Mouse (Mus musculus): ENCODE results near the gene Nxph1. TPM values are rescaled to one million over a fixed set of nuclear protein-coding genes. Genes with fewer than 3 reads are reported as not detected.

Nxph1 gene
- total and polyA plus RNA-seq, 3 experiments = not detected

DNA sequence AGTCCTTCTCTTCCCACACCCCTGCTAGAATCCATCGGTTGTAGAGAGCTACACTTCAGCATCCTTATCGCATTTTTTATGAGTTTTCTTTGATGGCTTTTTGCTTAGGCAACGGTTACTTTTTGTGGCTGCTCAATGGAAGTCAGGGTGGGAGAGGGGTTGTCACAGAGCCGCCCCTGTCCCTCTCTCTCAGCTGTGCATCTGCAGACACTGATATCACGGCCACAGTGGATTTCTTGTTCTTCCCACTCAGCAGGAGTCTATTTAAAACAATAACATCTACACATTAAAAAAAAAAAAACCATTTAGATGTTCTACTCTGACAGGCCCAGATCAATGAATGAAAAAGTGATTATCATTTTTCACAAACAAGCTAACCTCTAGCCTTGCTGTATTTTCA is 13.0 kb upstream of the Nxph1 start:
- Histone ChIP-seq H3K27ac (ENCODE audit: control insufficient read depth, low read depth, low read length) (no peak overlapping the region), H3K4me3 (ENCODE audit: control insufficient read depth in 1 of 2, insufficient read depth in 1 of 2, low read depth in 2 of 2, low read length in 2 of 2) (no peak overlapping the region), H3K27me3 (ENCODE audit: control insufficient read depth in 1 of 2, insufficient read depth in 2 of 2, low read length in 2 of 2) (no peaks in the 10 kb centered on the region; a peak in 1 of 4 replicates), H3K9ac (ENCODE audit: control insufficient read depth, low read depth, low read length, poor library complexity, severe bottlenecking) (no peak overlapping the region), H3K36me3 (ENCODE audit: control insufficient read depth in 1 of 2, insufficient read depth in 2 of 2, low read length in 2 of 2) (no peaks in the 10 kb centered on the region), H3K9me3 (replicated peaks; ENCODE audit: insufficient read depth, low read length) (no peaks in the 10 kb centered on the region), H3K4me1 (ENCODE audit: control insufficient read depth in 1 of 2, insufficient read depth in 2 of 2, low read length in 2 of 2) (no peaks in the 10 kb centered on the region), H3K79me2 (ENCODE audit: control insufficient read depth, insufficient read depth, low read length, poor library complexity) (no peaks in the 10 kb centered on the region)
- TF ChIP-seq NRF1 (IDR thresholded peaks at IDR 0.05; ENCODE audit: insufficient read depth, low read depth, low read length, poor library complexity, severe bottlenecking) (no peak), ZNF384 (IDR thresholded peaks at IDR 0.05; ENCODE audit: low read depth, low read length) (no peak), POLR2AphosphoS5 (IDR thresholded peaks at IDR 0.05; ENCODE audit: borderline replicate concordance, low read depth, low read length) (no peak), SMC3 (IDR thresholded peaks at IDR 0.05; ENCODE audit: low read depth, low read length) (no peak), MXI1 (IDR thresholded peaks at IDR 0.05; ENCODE audit: low read depth, low read length) (no peak)
- no peak for DNase-seq (ENCODE audit: low read depth, low spot score)

DNA sequence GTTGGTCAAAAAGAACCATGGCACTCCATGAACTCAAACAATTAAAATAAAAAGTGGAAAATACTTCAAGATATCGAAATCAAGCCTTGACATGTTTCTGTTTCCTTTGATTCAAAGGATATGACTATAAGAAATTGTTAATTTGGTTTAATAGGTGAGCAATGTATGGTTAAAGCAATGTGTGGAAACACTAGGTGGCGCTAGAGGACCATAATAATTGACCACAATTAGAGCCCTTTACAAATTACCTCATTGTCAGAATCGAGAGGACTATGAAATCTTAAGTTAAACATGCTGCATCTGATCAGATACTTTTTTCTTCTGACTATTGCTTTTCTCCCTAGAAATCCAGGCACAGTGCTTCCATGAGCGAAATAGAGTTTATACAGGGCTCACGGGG is 12.5 kb upstream of the Nxph1 start:
- peak; percentile 75 for DNase-seq (ENCODE audit: low read depth, low spot score)
- Histone ChIP-seq H3K36me3 (ENCODE audit: control insufficient read depth in 1 of 2, insufficient read depth in 2 of 2, low read length in 2 of 2) (no peaks in the 10 kb centered on the region), H3K4me3 (ENCODE audit: control insufficient read depth in 1 of 2, insufficient read depth in 1 of 2, low read depth in 2 of 2, low read length in 2 of 2) (no peak overlapping the region), H3K27me3 (ENCODE audit: control insufficient read depth in 1 of 2, insufficient read depth in 2 of 2, low read length in 2 of 2) (no peaks in the 10 kb centered on the region; a peak in 1 of 4 replicates), H3K9me3 (replicated peaks; ENCODE audit: insufficient read depth, low read length) (no peaks in the 10 kb centered on the region), H3K79me2 (ENCODE audit: control insufficient read depth, insufficient read depth, low read length, poor library complexity) (no peaks in the 10 kb centered on the region), H3K9ac (ENCODE audit: control insufficient read depth, low read depth, low read length, poor library complexity, severe bottlenecking) (no peak overlapping the region), H3K4me1 (ENCODE audit: control insufficient read depth in 1 of 2, insufficient read depth in 2 of 2, low read length in 2 of 2) (no peaks in the 10 kb centered on the region), H3K27ac (ENCODE audit: control insufficient read depth, low read depth, low read length) (no peak overlapping the region)
- TF ChIP-seq GATA1 (IDR thresholded peaks at IDR 0.05; ENCODE audit: low read depth, low read length) = no peak
- no peak for TF ChIP-seq ZKSCAN1 (IDR thresholded peaks at IDR 0.05; ENCODE audit: low read depth, low read length)
- TF ChIP-seq CHD1 (IDR thresholded peaks at IDR 0.05; ENCODE audit: low read depth, low read length) = no peak
- TF ChIP-seq BHLHE40 (IDR thresholded peaks at IDR 0.05; ENCODE audit: borderline replicate concordance, low read depth, low read length) = no peak
- TF ChIP-seq HCFC1 (IDR thresholded peaks at IDR 0.05; ENCODE audit: low read depth, low read length) = no peak
- TF ChIP-seq ETS1 (IDR thresholded peaks at IDR 0.05; ENCODE audit: low read depth, low read length) = no peak
- peak; percentile 93 for TF ChIP-seq RAD21 (IDR thresholded peaks at IDR 0.05; ENCODE audit: low read depth, low read length)
- TF ChIP-seq MAFK (IDR thresholded peaks at IDR 0.05; ENCODE audit: borderline replicate concordance, low read depth, low read length) = no peak
- peak; percentile 81 for TF ChIP-seq SMC3 (IDR thresholded peaks at IDR 0.05; ENCODE audit: low read depth, low read length)
- TF ChIP-seq CTCF (IDR thresholded peaks at IDR 0.05 in 2 of 3, conservative IDR thresholded peaks at IDR 0.05 in 1 of 3; ENCODE audit: control insufficient read depth in 1 of 3, insufficient read depth in 1 of 3, low read depth in 2 of 3, low read length in 3 of 3, poor library complexity in 1 of 3, severe bottlenecking in 1 of 3) = peak; percentile 33 to 76 (median 55); a peak in 5 of 6 replicates
- TF ChIP-seq POLR2A (IDR thresholded peaks at IDR 0.05; ENCODE audit: control insufficient read depth in 1 of 2, insufficient read depth in 1 of 2, low read depth in 1 of 2, low read length in 2 of 2, poor library complexity in 1 of 2) = no peak
- no peak for TF ChIP-seq ZNF384 (IDR thresholded peaks at IDR 0.05; ENCODE audit: low read depth, low read length)
- TF ChIP-seq TBP (IDR thresholded peaks at IDR 0.05; ENCODE audit: low read depth, low read length) = no peak
- no peak for TF ChIP-seq SIN3A (IDR thresholded peaks at IDR 0.05; ENCODE audit: low read length)
- no peak for TF ChIP-seq RCOR1 (IDR thresholded peaks at IDR 0.05; ENCODE audit: low read depth, low read length)
- TF ChIP-seq JUND (IDR thresholded peaks at IDR 0.05; ENCODE audit: low read depth, low read length) = no peak
- TF ChIP-seq EP300 (IDR thresholded peaks at IDR 0.05; ENCODE audit: low read depth in 1 of 2, low read length in 2 of 2) = no peak
- peak; percentile 74 for TF ChIP-seq ZC3H11A (IDR thresholded peaks at IDR 0.05; ENCODE audit: low read depth, low read length)
- TF ChIP-seq CHD2 (IDR thresholded peaks at IDR 0.05; ENCODE audit: low read length) = no peak
- no peak for TF ChIP-seq USF1 (IDR thresholded peaks at IDR 0.05; ENCODE audit: low read depth, low read length)
- no peak for TF ChIP-seq MAZ (IDR thresholded peaks at IDR 0.05; ENCODE audit: low read depth, low read length)
- TF ChIP-seq E2F4 (IDR thresholded peaks at IDR 0.05; ENCODE audit: borderline replicate concordance, low read depth, low read length) = no peak
- no peak for TF ChIP-seq GABPA (IDR thresholded peaks at IDR 0.05; ENCODE audit: low read depth, low read length)
- TF ChIP-seq KAT2A (conservative IDR thresholded peaks at IDR 0.05; ENCODE audit: low read depth, low read length) = no peak
- TF ChIP-seq NRF1 (IDR thresholded peaks at IDR 0.05; ENCODE audit: insufficient read depth, low read depth, low read length, poor library complexity, severe bottlenecking) = no peak
- no peak for TF ChIP-seq UBTF (IDR thresholded peaks at IDR 0.05; ENCODE audit: borderline replicate concordance, insufficient read depth, low read depth, low read length)
- no peak for TF ChIP-seq MAX (IDR thresholded peaks at IDR 0.05; ENCODE audit: low read length)
- TF ChIP-seq USF2 (IDR thresholded peaks at IDR 0.05; ENCODE audit: borderline replicate concordance in 1 of 2, insufficient read depth in 1 of 2, low read depth in 1 of 2, low read length in 2 of 2) = no peak
- TF ChIP-seq ZMIZ1 (IDR thresholded peaks at IDR 0.05; ENCODE audit: low read depth, low read length) = no peak
- TF ChIP-seq MYC (IDR thresholded peaks at IDR 0.05; ENCODE audit: low read depth, low read length) = no peak

Data from MEL (cell line).